Mouse (Mus musculus) limb, embryonic 10.5 days (tissue): ENCODE measurements around the gene Ulk1. TPM values are rescaled to one million over a fixed set of nuclear protein-coding genes. Genes with fewer than 3 reads are reported as not detected.

Experiments
- DNase-seq: peaks from one replicate; pipeline ENCODE4 v3.0.0-alpha.2; 2017; ENCODE audit warnings: low spot score
- H3K27ac ChIP-seq: fragments of 300-500 bp; sonication (generic); 2 replicates; pipeline ENCODE4 v1.5.1; 2016; ENCODE audit warnings: mild to moderate bottlenecking
- H3K27me3 ChIP-seq: fragments of 300-500 bp; sonication (generic); 2 replicates; pipeline ENCODE4 v1.6.1; 2016; ENCODE audit warnings: low read depth, mild to moderate bottlenecking; ENCODE audit not compliant: poor library complexity, severe bottlenecking
- H3K36me3 ChIP-seq: fragments of 300-500 bp; sonication (generic); 2 replicates; pipeline ENCODE4 v1.6.1; 2016; ENCODE audit warnings: mild to moderate bottlenecking, moderate library complexity
- H3K4me1 ChIP-seq: fragments of 300-500 bp; sonication (generic); 2 replicates; pipeline ENCODE4 v1.6.1; 2016
- H3K4me3 ChIP-seq: fragments of 300-500 bp; sonication (generic); 2 replicates; pipeline ENCODE4 v1.5.1; 2016; ENCODE audit warnings: mild to moderate bottlenecking, moderate library complexity
- H3K9me3 ChIP-seq: fragments of 300-500 bp; sonication (generic); replicated peaks from 2 replicates; pipeline ENCODE4 v1.6.1; 2016; ENCODE audit warnings: mild to moderate bottlenecking
- WGBS: fragments of 180-500 bp; shearing (Covaris S2); methylation state at CpG from one replicate; pipeline ENCODE4 v1.1.7; 2016; 5-methylcytosine and 5-hydroxymethylcytosine counted together
- polyA plus RNA-seq: library from polyadenylated mRNA; unstranded; fragments of >200 nt; fragmentation: Nextera tagmentation; extraction: Ambion mirVana; gene quantifications from 2 replicates; pipeline ENCODE4 v1.2.1, GENCODE M21; 2016

Ulk1 gene
- polyA plus RNA-seq, 1 experiment from 2014 or later, result 32.2 TPM

- Histone ChIP-seq H3K27ac (no peak overlapping the region), H3K36me3 (peaks cover 100% of the 10 kb centered on the region), H3K4me3 (no peak overlapping the region), H3K9me3 (no peaks in the 10 kb centered on the region), H3K4me1 (no peaks in the 10 kb centered on the region), H3K27me3 (no peaks in the 10 kb centered on the region)
- 97% methylated on average over 4 of the region's 4 CpGs for WGBS
- DNase-seq, result no peak
These were observed 12.2 kb downstream of the Ulk1 start for GRCm38 (mm10) chr5:110797696-110798095.

DNA sequence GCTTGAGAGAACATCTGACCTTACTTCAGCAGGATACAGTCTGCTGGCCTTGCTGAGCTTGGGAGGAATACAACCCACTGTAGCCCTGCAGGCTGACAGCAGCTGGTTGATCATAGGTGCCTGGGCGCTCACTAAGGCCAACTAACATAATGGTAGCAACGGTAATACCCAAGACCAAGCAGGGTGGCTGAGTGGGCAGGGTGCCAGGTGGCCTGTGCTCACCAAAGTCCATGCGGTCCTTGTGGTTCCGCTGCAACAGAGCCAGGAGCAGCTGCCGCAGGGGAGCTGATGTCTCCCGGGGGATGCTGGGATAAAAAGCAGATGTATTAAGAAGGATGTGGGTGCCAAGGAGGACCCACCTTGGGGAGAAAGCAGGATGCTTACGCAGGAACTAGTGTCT lies 15.5 kb downstream of the Ulk1 start:
- Histone ChIP-seq H3K4me3 (no peak overlapping the region), H3K36me3 (peaks cover 100% of the 10 kb centered on the region), H3K9me3 (no peaks in the 10 kb centered on the region), H3K27me3 (no peaks in the 10 kb centered on the region), H3K27ac (no peak overlapping the region), H3K4me1 (no peaks in the 10 kb centered on the region)
- 94% methylated on average over 7 of the region's 7 CpGs for WGBS
- DNase-seq, result no peak

DNA sequence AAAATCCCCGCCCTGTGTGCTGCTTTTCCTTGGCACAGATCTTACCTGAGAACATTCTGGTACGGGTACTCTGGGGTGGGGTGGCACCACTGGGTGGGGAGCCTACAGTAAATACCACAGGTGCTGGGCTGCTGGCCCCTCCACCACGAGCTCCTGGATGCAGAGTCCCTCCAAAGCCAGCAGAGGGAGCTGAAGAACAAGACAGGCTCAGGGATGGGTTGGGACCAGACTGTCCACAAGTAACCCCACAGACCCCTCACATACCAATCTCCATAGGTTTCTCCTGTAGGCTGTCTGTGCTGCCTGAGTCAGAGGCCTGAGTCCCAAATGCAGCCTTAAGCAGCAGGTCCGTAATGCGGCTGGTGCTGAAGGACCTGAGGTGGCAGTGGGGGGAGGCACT lies 21.2 kb downstream of the Ulk1 start:
- Histone ChIP-seq H3K4me1 (no peaks in the 10 kb centered on the region), H3K27me3 (no peaks in the 10 kb centered on the region), H3K9me3 (no peaks in the 10 kb centered on the region), H3K36me3 (peaks cover 97% of the 10 kb centered on the region), H3K4me3 (no peak overlapping the region), H3K27ac (no peak overlapping the region)
- peak; percentile 45 for DNase-seq
- 74% methylated on average over 5 of the region's 5 CpGs for WGBS

- no peak for DNase-seq
These were observed 23.6 kb downstream of the Ulk1 start for GRCm38 (mm10) chr5:110786081-110786835.

GRCm38 (mm10) chr5:110783150-110783549 lies 26.7 kb downstream of the Ulk1 start:
- peaks cover 48% of the 10 kb centered on the region for H3K36me3 ChIP-seq
- WGBS, result 82% methylated on average over 8 of the region's 8 CpGs
- no peak overlapping the region for H3K4me3 ChIP-seq
- no peak overlapping the region for H3K27ac ChIP-seq
- DNase-seq, result no peak
- H3K4me1 ChIP-seq, result peaks cover 19% of the 10 kb centered on the region
- H3K27me3 ChIP-seq, result no peaks in the 10 kb centered on the region
- H3K9me3 ChIP-seq, result no peaks in the 10 kb centered on the region

More at GRCm38 (mm10) chr5:110786081-110786835, 23.6 kb downstream of the Ulk1 start:
- WGBS, result 89% methylated on average over 11 of the region's 11 CpGs
- Histone ChIP-seq H3K27me3 (no peaks in the 10 kb centered on the region), H3K36me3 (peaks cover 73% of the 10 kb centered on the region), H3K9me3 (no peaks in the 10 kb centered on the region), H3K27ac (no peak overlapping the region), H3K4me3 (no peak overlapping the region), H3K4me1 (peaks cover 1% of the 10 kb centered on the region; the same call in 1 of the 2 replicates)

- DNase-seq, result no peak
- H3K27ac ChIP-seq, result no peak overlapping the region
- H3K9me3 ChIP-seq, result no peaks in the 10 kb centered on the region
- no peaks in the 10 kb centered on the region for H3K27me3 ChIP-seq
- no peak overlapping the region for H3K4me3 ChIP-seq
- H3K36me3 ChIP-seq, result peaks cover 48% of the 10 kb centered on the region
- H3K4me1 ChIP-seq, result peaks cover 19% of the 10 kb centered on the region
- WGBS, result 89% methylated on average over 7 of the region's 7 CpGs
These were observed 28.2 kb downstream of the Ulk1 start for GRCm38 (mm10) chr5:110781529-110782238.

GRCm38 (mm10) chr5:110780761-110781528 lies 29.0 kb downstream of the Ulk1 start:
- Histone ChIP-seq H3K27ac (peak overlapping the region; percentile 89), H3K9me3 (no peaks in the 10 kb centered on the region), H3K4me1 (peaks cover 19% of the 10 kb centered on the region), H3K27me3 (no peaks in the 10 kb centered on the region), H3K36me3 (peaks cover 48% of the 10 kb centered on the region), H3K4me3 (peak overlapping the region; percentile 90)
- WGBS, result 62% methylated on average over 10 of the region's 10 CpGs
- DNase-seq, result no peak

GRCm38 (mm10) chr5:110779998-110780760 lies 29.7 kb downstream of the Ulk1 start, which contains the start of gene Pus1:
TSS of gene Pus1 (minus strand) at chr5:110780659.
- peaks cover 49% of the 10 kb centered on the region for H3K36me3 ChIP-seq
- no peaks in the 10 kb centered on the region for H3K27me3 ChIP-seq
- H3K4me3 ChIP-seq, result peak within 1 kb of the TSS; percentile 90
- H3K9me3 ChIP-seq, result no peaks in the 10 kb centered on the region
- WGBS, result under 1% methylated on average over 57 of the region's 57 CpGs
- peaks cover 19% of the 10 kb centered on the region for H3K4me1 ChIP-seq
- peak within 1 kb of the TSS; percentile 89 for H3K27ac ChIP-seq
- DNase-seq, result peak; percentile 91

- Histone ChIP-seq H3K4me3 (peak overlapping the region; percentile 90), H3K4me1 (peaks cover 19% of the 10 kb centered on the region), H3K27ac (peak overlapping the region; percentile 89), H3K27me3 (no peaks in the 10 kb centered on the region), H3K9me3 (no peaks in the 10 kb centered on the region), H3K36me3 (peaks cover 51% of the 10 kb centered on the region)
- WGBS, result 20% methylated on average over 15 of the region's 15 CpGs
- DNase-seq, result no peak
These were observed 30.5 kb downstream of the Ulk1 start for GRCm38 (mm10) chr5:110779276-110779997.

- H3K36me3 ChIP-seq, result peaks cover 55% of the 10 kb centered on the region
These were observed 31.6 kb downstream of the Ulk1 start for GRCm38 (mm10) chr5:110778263-110778662.

GRCm38 (mm10) chr5:110776141-110776540 lies 33.8 kb downstream of the Ulk1 start:
- Histone ChIP-seq H3K27me3 (no peaks in the 10 kb centered on the region), H3K36me3 (peaks cover 67% of the 10 kb centered on the region), H3K4me1 (peaks cover 17% of the 10 kb centered on the region), H3K27ac (no peak overlapping the region), H3K4me3 (no peak overlapping the region), H3K9me3 (no peaks in the 10 kb centered on the region)
- WGBS, result 95% methylated on average over 2 of the region's 2 CpGs
- no peak for DNase-seq

More at GRCm38 (mm10) chr5:110778263-110778662, 31.6 kb downstream of the Ulk1 start:
- H3K27me3 ChIP-seq, result no peaks in the 10 kb centered on the region
- H3K4me3 ChIP-seq, result no peak overlapping the region
- DNase-seq, result no peak
- no peak overlapping the region for H3K27ac ChIP-seq
- 93% methylated on average over 12 of the region's 12 CpGs for WGBS
- H3K9me3 ChIP-seq, result no peaks in the 10 kb centered on the region
- peaks cover 19% of the 10 kb centered on the region for H3K4me1 ChIP-seq

- no peak for DNase-seq
- Histone ChIP-seq H3K27ac (no peak overlapping the region), H3K36me3 (peaks cover 67% of the 10 kb centered on the region), H3K4me3 (no peak overlapping the region), H3K9me3 (no peaks in the 10 kb centered on the region), H3K4me1 (peaks cover 10% of the 10 kb centered on the region), H3K27me3 (no peaks in the 10 kb centered on the region)
- 94% methylated on average over 11 of the region's 11 CpGs for WGBS
These were observed 35.4 kb downstream of the Ulk1 start for GRCm38 (mm10) chr5:110774511-110774910.
